Mouse (Mus musculus) limb, embryonic 13.5 days (tissue): Measurements from ENCODE around the gene Tas2r126. TPM values are rescaled to one million over a fixed set of nuclear protein-coding genes. Genes with fewer than 3 reads are reported as not detected.

Experiments used
- ATAC-seq: fragments of 200-750 bp; cut with Nextera tagmentation; 2 replicates; pipeline ENCODE4 v1.8.0; 2017; ENCODE audit warnings: low read depth, moderate number of reproducible peaks, moderate TSS enrichment; ENCODE audit not compliant: low FRiP score
- H3K27ac ChIP-seq: fragments of 300-500 bp; sonication (generic); 2 replicates; pipeline ENCODE4 v1.5.1; 2015; ENCODE audit warnings: inconsistent platforms, mild to moderate bottlenecking, moderate library complexity
- H3K27me3 ChIP-seq: fragments of 300-500 bp; sonication (generic); 2 replicates; pipeline ENCODE4 v1.6.1; 2015; ENCODE audit warnings: mild to moderate bottlenecking, inconsistent platforms
- H3K36me3 ChIP-seq: fragments of 300-500 bp; sonication (generic); 2 replicates; pipeline ENCODE4 v1.6.1; 2015; ENCODE audit warnings: inconsistent platforms, mild to moderate bottlenecking, moderate library complexity
- H3K4me1 ChIP-seq: fragments of 300-500 bp; sonication (generic); 2 replicates; pipeline ENCODE4 v1.6.1; 2015; ENCODE audit warnings: inconsistent platforms
- H3K4me2 ChIP-seq: fragments of 300-500 bp; sonication (generic); replicated peaks from 2 replicates; pipeline ENCODE4 v1.6.1; 2015; ENCODE audit warnings: inconsistent platforms, mild to moderate bottlenecking, moderate library complexity
- H3K4me3 ChIP-seq: fragments of 300-500 bp; sonication (generic); 2 replicates; pipeline ENCODE4 v1.5.1; 2015; ENCODE audit warnings: moderate library complexity, mild to moderate bottlenecking, inconsistent platforms
- H3K9ac ChIP-seq: fragments of 300-500 bp; sonication (generic); 2 replicates; pipeline ENCODE4 v1.6.1; 2015; ENCODE audit warnings: mild to moderate bottlenecking, inconsistent platforms
- H3K9me3 ChIP-seq: fragments of 300-500 bp; sonication (generic); 2 replicates; pipeline ENCODE4 v1.6.1; 2016; ENCODE audit warnings: inconsistent platforms
- WGBS: fragments of 180-500 bp; shearing (Covaris S2); methylation state at CpG from one replicate; pipeline ENCODE4 v1.1.7; 2015; 5-methylcytosine and 5-hydroxymethylcytosine counted together
- polyA plus RNA-seq: library from polyadenylated mRNA; unstranded; fragments of >200 nt; fragmentation: Nextera tagmentation; extraction: Ambion mirVana; gene quantifications from 2 replicates; pipeline ENCODE4 v1.2.1, GENCODE M21; 2015

Gene Tas2r126
- not detected in 2 replicates for polyA plus RNA-seq

GRCm38 (mm10) chr6:42434446-42434845 lies at the start of gene Tas2r126:
Gene Tas2r126 (plus strand): TSS chr6:42434535.
- Histone ChIP-seq H3K4me3 (no peak within 1 kb of the TSS), H3K36me3 (no peaks in the 10 kb centered on the region), H3K4me2 (no peak within 1 kb of the TSS), H3K9ac (no peak within 1 kb of the TSS), H3K9me3 (no peaks in the 10 kb centered on the region), H3K27me3 (no peaks in the 10 kb centered on the region), H3K27ac (no peak within 1 kb of the TSS), H3K4me1 (no peaks in the 10 kb centered on the region)
- ATAC-seq = no peak
- WGBS = 83% methylated on average over 6 of the region's 6 CpGs

- WGBS = 72% methylated on average over 4 of the region's 4 CpGs
- no peaks in the 10 kb centered on the region for H3K27me3 ChIP-seq
- no peak overlapping the region for H3K4me2 ChIP-seq
- no peaks in the 10 kb centered on the region for H3K36me3 ChIP-seq
- peaks cover 14% of the 10 kb centered on the region for H3K4me1 ChIP-seq
- no peak overlapping the region for H3K9ac ChIP-seq
- H3K4me3 ChIP-seq = no peak overlapping the region
- H3K27ac ChIP-seq = no peak overlapping the region
- no peaks in the 10 kb centered on the region for H3K9me3 ChIP-seq
- peak; percentile 80 for ATAC-seq
Observed at GRCm38 (mm10) chr6:42385635-42386034, 48.7 kb upstream of the Tas2r126 start.

- Histone ChIP-seq H3K36me3 (no peaks in the 10 kb centered on the region), H3K27me3 (no peaks in the 10 kb centered on the region), H3K4me1 (0 out of 2 replicates have a peak, but pooled peaks cover 7% of the 10 kb centered on the region), H3K9me3 (no peaks in the 10 kb centered on the region), H3K27ac (no peak overlapping the region), H3K4me2 (no peak overlapping the region), H3K4me3 (no peak overlapping the region), H3K9ac (no peak overlapping the region)
- ATAC-seq = no peak
- WGBS = 18% methylated on average over 2 of the region's 2 CpGs
Observed at GRCm38 (mm10) chr6:42391796-42392330, 42.5 kb upstream of the Tas2r126 start.

GRCm38 (mm10) chr6:42395960-42396809 lies 38.1 kb upstream of the Tas2r126 start:
- 73% methylated on average over 9 of the region's 9 CpGs for WGBS
- H3K36me3 ChIP-seq = no peaks in the 10 kb centered on the region
- no peaks in the 10 kb centered on the region for H3K27me3 ChIP-seq
- no peaks in the 10 kb centered on the region for H3K9me3 ChIP-seq
- peak; percentile 51; the same call in 1 of the 2 replicates for ATAC-seq
- no peak overlapping the region for H3K9ac ChIP-seq
- no peak overlapping the region for H3K4me2 ChIP-seq
- H3K4me1 ChIP-seq = 0 out of 2 replicates have a peak, but pooled peaks cover 7% of the 10 kb centered on the region
- H3K27ac ChIP-seq = no peak overlapping the region
- no peak overlapping the region for H3K4me3 ChIP-seq

GRCm38 (mm10) chr6:42397041-42397657 lies 37.2 kb upstream of the Tas2r126 start:
- 66% methylated on average over 3 of the region's 3 CpGs for WGBS
- H3K9ac ChIP-seq = no peak overlapping the region
- no peaks in the 10 kb centered on the region for H3K36me3 ChIP-seq
- H3K27me3 ChIP-seq = no peaks in the 10 kb centered on the region
- H3K4me2 ChIP-seq = no peak overlapping the region
- H3K4me3 ChIP-seq = no peak overlapping the region
- no peak for ATAC-seq
- no peak overlapping the region for H3K27ac ChIP-seq
- H3K9me3 ChIP-seq = no peaks in the 10 kb centered on the region
- H3K4me1 ChIP-seq = 0 out of 2 replicates have a peak, but pooled peaks cover under 1% of the 10 kb centered on the region

- H3K9me3 ChIP-seq = no peaks in the 10 kb centered on the region
- no peak overlapping the region for H3K4me2 ChIP-seq
- no peak overlapping the region for H3K27ac ChIP-seq
- ATAC-seq = no peak
- H3K9ac ChIP-seq = no peak overlapping the region
- H3K4me1 ChIP-seq = no peaks in the 10 kb centered on the region
- WGBS = 85% methylated on average over 3 of the region's 3 CpGs
- no peak overlapping the region for H3K4me3 ChIP-seq
- no peaks in the 10 kb centered on the region for H3K27me3 ChIP-seq
- H3K36me3 ChIP-seq = no peaks in the 10 kb centered on the region
Observed at GRCm38 (mm10) chr6:42398285-42398684, 36.0 kb upstream of the Tas2r126 start.

- Histone ChIP-seq H3K4me2 (no peak overlapping the region), H3K9ac (no peak overlapping the region), H3K27ac (no peak overlapping the region), H3K4me1 (no peaks in the 10 kb centered on the region), H3K9me3 (no peaks in the 10 kb centered on the region), H3K27me3 (no peaks in the 10 kb centered on the region), H3K36me3 (no peaks in the 10 kb centered on the region), H3K4me3 (no peak overlapping the region)
- ATAC-seq = no peak
- 81% methylated on average over 1 of the region's 1 CpGs for WGBS
Observed at GRCm38 (mm10) chr6:42398998-42399397, 35.3 kb upstream of the Tas2r126 start.

GRCm38 (mm10) chr6:42399938-42400337 lies 34.4 kb upstream of the Tas2r126 start, which contains the start of gene Tas2r143:
Gene Tas2r143 (plus strand): TSS chr6:42400238.
- Histone ChIP-seq H3K4me3 (no peak within 1 kb of the TSS), H3K36me3 (no peaks in the 10 kb centered on the region), H3K9ac (no peak within 1 kb of the TSS), H3K4me2 (no peak within 1 kb of the TSS), H3K27me3 (no peaks in the 10 kb centered on the region), H3K9me3 (no peaks in the 10 kb centered on the region), H3K27ac (no peak within 1 kb of the TSS), H3K4me1 (no peaks in the 10 kb centered on the region)
- ATAC-seq = no peak
- WGBS = 78% methylated on average over 1 of the region's 1 CpGs

- Histone ChIP-seq H3K4me3 (no peak within 1 kb of the TSS), H3K36me3 (no peaks in the 10 kb centered on the region), H3K27ac (no peak within 1 kb of the TSS), H3K9me3 (no peaks in the 10 kb centered on the region), H3K9ac (no peak within 1 kb of the TSS), H3K4me1 (no peaks in the 10 kb centered on the region), H3K27me3 (no peaks in the 10 kb centered on the region), H3K4me2 (no peak within 1 kb of the TSS)
- WGBS = 74% methylated on average over 2 of the region's 2 CpGs
- no peak for ATAC-seq
Observed at GRCm38 (mm10) chr6:42405134-42405533, 29.2 kb upstream of the Tas2r126 start, which contains the start of gene Tas2r135. Gene Tas2r135 (plus strand): TSS chr6:42405434.

GRCm38 (mm10) chr6:42419443-42419842 lies 14.9 kb upstream of the Tas2r126 start:
- 90% methylated on average over 2 of the region's 2 CpGs for WGBS
- no peaks in the 10 kb centered on the region for H3K4me1 ChIP-seq
- no peaks in the 10 kb centered on the region for H3K9me3 ChIP-seq
- H3K4me2 ChIP-seq = no peak overlapping the region
- H3K4me3 ChIP-seq = no peak overlapping the region
- H3K9ac ChIP-seq = no peak overlapping the region
- H3K27ac ChIP-seq = no peak overlapping the region
- ATAC-seq = no peak
- no peaks in the 10 kb centered on the region for H3K27me3 ChIP-seq
- no peaks in the 10 kb centered on the region for H3K36me3 ChIP-seq

GRCm38 (mm10) chr6:42421439-42421838 lies 12.9 kb upstream of the Tas2r126 start:
- ATAC-seq = no peak
- no peaks in the 10 kb centered on the region for H3K4me1 ChIP-seq
- H3K4me2 ChIP-seq = no peak overlapping the region
- no peaks in the 10 kb centered on the region for H3K9me3 ChIP-seq
- no peak overlapping the region for H3K4me3 ChIP-seq
- H3K27ac ChIP-seq = no peak overlapping the region
- H3K27me3 ChIP-seq = no peaks in the 10 kb centered on the region
- H3K9ac ChIP-seq = no peak overlapping the region
- no peaks in the 10 kb centered on the region for H3K36me3 ChIP-seq
- WGBS = 82% methylated on average over 2 of the region's 2 CpGs

- Histone ChIP-seq H3K9me3 (no peaks in the 10 kb centered on the region), H3K9ac (no peak overlapping the region), H3K4me1 (no peaks in the 10 kb centered on the region), H3K36me3 (no peaks in the 10 kb centered on the region), H3K27me3 (no peaks in the 10 kb centered on the region), H3K4me2 (no peak overlapping the region), H3K27ac (no peak overlapping the region), H3K4me3 (no peak overlapping the region)
- no peak for ATAC-seq
- WGBS = 88% methylated on average over 3 of the region's 3 CpGs
Observed at GRCm38 (mm10) chr6:42424472-42424871, 9.9 kb upstream of the Tas2r126 start.
